Mouse (Mus musculus) midbrain, embryonic 13.5 days (tissue): ENCODE measurements around the gene Slc22a4. TPM values are rescaled to one million over a fixed set of nuclear protein-coding genes. Genes with fewer than 3 reads are reported as not detected.
"Not testable (repeated sequence)": the region's sequence is repeated elsewhere in the genome, so short reads cannot be mapped to it uniquely, and the experiment has no call there.

ENCODE experiments used
- ATAC-seq: fragments of 200-750 bp; cut with Nextera tagmentation; 2 replicates; pipeline ENCODE4 v1.8.0; 2017; ENCODE audit warnings: mild to moderate bottlenecking, moderate TSS enrichment, moderate library complexity
- H3K27ac ChIP-seq: fragments of 300-500 bp; sonication (generic); 2 replicates; pipeline ENCODE4 v1.5.1; 2015; ENCODE audit warnings: inconsistent platforms, mild to moderate bottlenecking, moderate library complexity
- H3K27me3 ChIP-seq: fragments of 300-500 bp; sonication (generic); 2 replicates; pipeline ENCODE4 v1.6.1; 2015; ENCODE audit warnings: mild to moderate bottlenecking, inconsistent platforms
- H3K36me3 ChIP-seq: fragments of 300-500 bp; sonication (generic); 2 replicates; pipeline ENCODE4 v1.6.1; 2015; ENCODE audit warnings: mild to moderate bottlenecking, inconsistent platforms
- H3K4me1 ChIP-seq: fragments of 300-500 bp; sonication (generic); replicated peaks from 2 replicates; pipeline ENCODE4 v1.6.1; 2015; ENCODE audit warnings: inconsistent platforms
- H3K4me2 ChIP-seq: fragments of 300-500 bp; sonication (generic); replicated peaks from 2 replicates; pipeline ENCODE4 v1.6.1; 2015; ENCODE audit warnings: moderate library complexity, mild to moderate bottlenecking, inconsistent platforms
- H3K4me3 ChIP-seq: fragments of 300-500 bp; sonication (generic); replicated peaks from 2 replicates; pipeline ENCODE4 v1.5.1; 2015; ENCODE audit warnings: mild to moderate bottlenecking, inconsistent platforms
- H3K9ac ChIP-seq: fragments of 300-500 bp; sonication (generic); replicated peaks from 2 replicates; pipeline ENCODE4 v1.6.1; 2015; ENCODE audit warnings: mild to moderate bottlenecking, inconsistent platforms
- H3K9me3 ChIP-seq: fragments of 300-500 bp; sonication (generic); 2 replicates; pipeline ENCODE4 v1.6.1; 2016; ENCODE audit warnings: mild to moderate bottlenecking, inconsistent platforms
- WGBS: fragments of 180-500 bp; shearing (Covaris S2); methylation state at CpG from one replicate; pipeline ENCODE4 v1.1.7; 2015; 5-methylcytosine and 5-hydroxymethylcytosine counted together
- polyA plus RNA-seq: library from polyadenylated mRNA; unstranded; fragments of >200 nt; fragmentation: Nextera tagmentation; extraction: Ambion mirVana; gene quantifications from 2 replicates; pipeline ENCODE4 v1.2.1, GENCODE M21; 2015

Slc22a4 gene
- polyA plus RNA-seq, 1 experiment from 2014 or later = 1.3 TPM

GRCm38 (mm10) chr11:54002147-54002760, 25.6 kb downstream of the Slc22a4 start:
- Histone ChIP-seq H3K27ac (no peak overlapping the region), H3K27me3 (no peaks in the 10 kb centered on the region), H3K4me1 (no peaks in the 10 kb centered on the region), H3K4me3 (no peak overlapping the region), H3K36me3 (no peaks in the 10 kb centered on the region), H3K9me3 (no peaks in the 10 kb centered on the region), H3K4me2 (no peak overlapping the region), H3K9ac (0 out of 2 replicates have a peak overlapping the region, but pooled peaks have one; percentile 19)
- 3% methylated on average over 5 of the region's 5 CpGs for WGBS
- 0 out of 2 replicates have a peak, but pooled peaks have one; percentile 67 for ATAC-seq

GRCm38 (mm10) chr11:53997661-53998060, 30.2 kb downstream of the Slc22a4 start:
- Histone ChIP-seq H3K36me3 (no peaks in the 10 kb centered on the region), H3K4me2 (no peak overlapping the region), H3K4me3 (no peak overlapping the region), H3K27me3 (no peaks in the 10 kb centered on the region), H3K27ac (no peak overlapping the region), H3K4me1 (no peaks in the 10 kb centered on the region), H3K9ac (no peak overlapping the region), H3K9me3 (no peaks in the 10 kb centered on the region)
- no peak for ATAC-seq
- 96% methylated on average over 2 of the region's 2 CpGs for WGBS

GRCm38 (mm10) chr11:53992264-53992663, 35.6 kb downstream of the Slc22a4 start:
- H3K36me3 ChIP-seq = no peaks in the 10 kb centered on the region
- no peaks in the 10 kb centered on the region for H3K27me3 ChIP-seq
- 89% methylated on average over 4 of the region's 4 CpGs for WGBS
- no peaks in the 10 kb centered on the region for H3K4me1 ChIP-seq
- H3K27ac ChIP-seq = no peak overlapping the region
- H3K9ac ChIP-seq = no peak overlapping the region
- ATAC-seq = no peak
- H3K4me2 ChIP-seq = no peak overlapping the region
- H3K4me3 ChIP-seq = no peak overlapping the region
- H3K9me3 ChIP-seq = no peaks in the 10 kb centered on the region

GRCm38 (mm10) chr11:53989232-53989631, 38.7 kb downstream of the Slc22a4 start:
- H3K9me3 ChIP-seq = no peaks in the 10 kb centered on the region
- WGBS = 55% methylated on average over 1 of the region's 1 CpGs

GRCm38 (mm10) chr11:53988081-53988480, 39.8 kb downstream of the Slc22a4 start:
- WGBS = 82% methylated on average over 4 of the region's 4 CpGs
- no peak overlapping the region for H3K4me2 ChIP-seq
- no peak overlapping the region for H3K27ac ChIP-seq

More at GRCm38 (mm10) chr11:53989232-53989631, 38.7 kb downstream of the Slc22a4 start:
- Histone ChIP-seq H3K36me3 (no peaks in the 10 kb centered on the region), H3K27me3 (no peaks in the 10 kb centered on the region), H3K4me1 (no peaks in the 10 kb centered on the region), H3K9ac (no peak overlapping the region), H3K4me3 (no peak overlapping the region), H3K27ac (no peak overlapping the region), H3K4me2 (no peak overlapping the region)
- ATAC-seq = no peak

GRCm38 (mm10) chr11:53981396-53981795, 46.5 kb downstream of the Slc22a4 start:
- Histone ChIP-seq H3K4me3 (no peak overlapping the region), H3K27ac (no peak overlapping the region), H3K36me3 (no peaks in the 10 kb centered on the region), H3K9ac (no peak overlapping the region), H3K4me1 (peaks cover 7% of the 10 kb centered on the region), H3K9me3 (no peaks in the 10 kb centered on the region), H3K27me3 (peaks cover 15% of the 10 kb centered on the region), H3K4me2 (no peak overlapping the region)
- no peak for ATAC-seq
- 83% methylated on average over 4 of the region's 4 CpGs for WGBS

More at GRCm38 (mm10) chr11:53988081-53988480, 39.8 kb downstream of the Slc22a4 start:
- Histone ChIP-seq H3K36me3 (no peaks in the 10 kb centered on the region), H3K27me3 (no peaks in the 10 kb centered on the region), H3K9ac (no peak overlapping the region), H3K4me3 (no peak overlapping the region), H3K9me3 (no peaks in the 10 kb centered on the region), H3K4me1 (no peaks in the 10 kb centered on the region)
- no peak for ATAC-seq

- H3K36me3 ChIP-seq = no peaks in the 10 kb centered on the region
- peak within 1 kb of the TSS; percentile 88 for H3K4me2 ChIP-seq
- H3K9me3 ChIP-seq = no peaks in the 10 kb centered on the region
- WGBS = 2% methylated on average over 73 of the region's 73 CpGs
- peaks cover 15% of the 10 kb centered on the region for H3K27me3 ChIP-seq
- peak; percentile 95 for ATAC-seq
- peaks cover 7% of the 10 kb centered on the region for H3K4me1 ChIP-seq
- peak within 1 kb of the TSS; percentile 57 for H3K4me3 ChIP-seq
- peak within 1 kb of the TSS; percentile 70 for H3K9ac ChIP-seq
- no peak within 1 kb of the TSS for H3K27ac ChIP-seq
Measured at GRCm38 (mm10) chr11:53979788-53980621, 47.9 kb downstream of the Slc22a4 start, which contains the start of gene Slc22a21. Slc22a21 (minus strand) TSS chr11:53980332.

- 0% methylated on average over 23 of the region's 23 CpGs for WGBS
- not testable (repeated sequence) for H3K36me3 ChIP-seq, ATAC-seq
Measured at GRCm38 (mm10) chr11:53979456-53979787, 48.5 kb downstream of the Slc22a4 start.

GRCm38 (mm10) chr11:53977672-53978071, 50.2 kb downstream of the Slc22a4 start:
- Histone ChIP-seq H3K4me3 (no peak overlapping the region), H3K4me2 (no peak overlapping the region), H3K36me3 (no peaks in the 10 kb centered on the region), H3K27me3 (peaks cover 15% of the 10 kb centered on the region), H3K9me3 (no peaks in the 10 kb centered on the region), H3K27ac (no peak overlapping the region), H3K4me1 (peaks cover 7% of the 10 kb centered on the region), H3K9ac (no peak overlapping the region)
- ATAC-seq = no peak
- WGBS = 88% methylated on average over 3 of the region's 3 CpGs

More at GRCm38 (mm10) chr11:53979456-53979787, 48.5 kb downstream of the Slc22a4 start:
- Histone ChIP-seq H3K4me3 (peak overlapping the region; percentile 57), H3K4me2 (peak overlapping the region; percentile 88), H3K9ac (peak overlapping the region; percentile 70), H3K27me3 (peaks cover 15% of the 10 kb centered on the region)
- not testable (repeated sequence) for H3K4me1 ChIP-seq, H3K9me3 ChIP-seq, H3K27ac ChIP-seq

- H3K9ac ChIP-seq = no peak overlapping the region
- no peak overlapping the region for H3K4me3 ChIP-seq
- H3K27me3 ChIP-seq = peaks cover 12% of the 10 kb centered on the region
- no peak overlapping the region for H3K4me2 ChIP-seq
- no peak overlapping the region for H3K27ac ChIP-seq
- no peak for ATAC-seq
- H3K9me3 ChIP-seq = no peaks in the 10 kb centered on the region
- no peaks in the 10 kb centered on the region for H3K36me3 ChIP-seq
- peaks cover 7% of the 10 kb centered on the region for H3K4me1 ChIP-seq
Measured at GRCm38 (mm10) chr11:53975559-53975958, 52.3 kb downstream of the Slc22a4 start.

- WGBS = 57% methylated on average over 3 of the region's 3 CpGs
- Histone ChIP-seq H3K4me2 (no peak overlapping the region), H3K9me3 (no peaks in the 10 kb centered on the region), H3K36me3 (no peaks in the 10 kb centered on the region), H3K4me3 (no peak overlapping the region), H3K27me3 (no peaks in the 10 kb centered on the region), H3K27ac (no peak overlapping the region), H3K9ac (no peak overlapping the region), H3K4me1 (no peaks in the 10 kb centered on the region)
- no peak for ATAC-seq
Measured at GRCm38 (mm10) chr11:53958984-53959383, 68.9 kb downstream of the Slc22a4 start.

- H3K9ac ChIP-seq, H3K27ac ChIP-seq, H3K9me3 ChIP-seq, H3K27me3 ChIP-seq, H3K4me2 ChIP-seq, H3K4me3 ChIP-seq, ATAC-seq, H3K36me3 ChIP-seq, H3K4me1 ChIP-seq: not testable (repeated sequence)
- WGBS = 28% methylated on average over 3 of the region's 4 CpGs
Measured at GRCm38 (mm10) chr11:53958176-53958575, 69.7 kb downstream of the Slc22a4 start.
